Mouse (Mus musculus): Measurements from ENCODE around the gene Tdgf1.

- TF ChIP-seq CTCF (conservative IDR thresholded peaks at IDR 0.05 in 1 of 2, IDR thresholded peaks at IDR 0.05 in 1 of 2; ENCODE audit: low read depth in 2 of 2, low read length in 2 of 2) (no peak), MEF2A (IDR thresholded peaks at IDR 0.05; ENCODE audit: borderline replicate concordance, low read depth, low read length) (no peak), HCFC1 (IDR thresholded peaks at IDR 0.05; ENCODE audit: low read depth, low read length) (no peak), TCF12 (IDR thresholded peaks at IDR 0.05; ENCODE audit: low read depth, low read length) (no peak)
Observed at GRCm38 (mm10) chr9:110908631-110909016, 37.3 kb downstream of the Tdgf1 start.

Measured in CH12.LX (cell line).